Mouse (Mus musculus) midbrain, postnatal 0 days (tissue): ENCODE results near the gene D330020A13Rik. TPM values are rescaled to one million over a fixed set of nuclear protein-coding genes. Genes with fewer than 3 reads are reported as not detected.

Experiments used
- ATAC-seq: fragments of 200-750 bp; cut with Nextera tagmentation; 2 replicates; pipeline ENCODE4 v1.8.0; 2017; ENCODE audit warnings: moderate number of reproducible peaks, mild to moderate bottlenecking, moderate TSS enrichment, moderate library complexity; ENCODE audit not compliant: low FRiP score
- DNase-seq: peaks from one replicate; pipeline ENCODE4 v3.0.0-alpha.2; 2015; ENCODE audit warnings: low spot score
- H3K27ac ChIP-seq: fragments of 300-500 bp; sonication (generic); 2 replicates; pipeline ENCODE4 v1.5.1; 2014; ENCODE audit warnings: low read depth, mild to moderate bottlenecking, low read length, mixed read lengths
- H3K27me3 ChIP-seq: fragments of 300-500 bp; sonication (generic); 2 replicates; pipeline ENCODE4 v1.6.1; 2014; ENCODE audit warnings: low read length, control low read depth, mixed read lengths; ENCODE audit not compliant: insufficient read depth
- H3K36me3 ChIP-seq: fragments of 300-500 bp; sonication (generic); 2 replicates; pipeline ENCODE4 v1.6.1; 2014; ENCODE audit warnings: low read length, control low read depth, mixed read lengths; ENCODE audit not compliant: insufficient read depth
- H3K4me1 ChIP-seq: fragments of 300-500 bp; sonication (generic); 2 replicates; pipeline ENCODE4 v1.6.1; 2014; ENCODE audit warnings: mild to moderate bottlenecking, control low read depth, antibody characterized with exemption, low read length, mixed read lengths; ENCODE audit not compliant: insufficient read depth
- H3K4me2 ChIP-seq: fragments of 300-500 bp; sonication (generic); 2 replicates; pipeline ENCODE4 v1.6.1; 2014; ENCODE audit warnings: low read depth, mild to moderate bottlenecking, low read length, mixed read lengths; ENCODE audit not compliant: poor library complexity, severe bottlenecking
- H3K4me3 ChIP-seq: fragments of 300-500 bp; sonication (generic); 2 replicates; pipeline ENCODE4 v1.5.1; 2014; ENCODE audit warnings: low read depth, mild to moderate bottlenecking, low read length, moderate library complexity
- H3K9ac ChIP-seq: fragments of 300-500 bp; sonication (generic); replicated peaks from 2 replicates; pipeline ENCODE4 v1.6.1; 2014; ENCODE audit warnings: mild to moderate bottlenecking, low read length, moderate library complexity, mixed read lengths; ENCODE audit not compliant: poor library complexity, severe bottlenecking
- H3K9me3 ChIP-seq: fragments of 300-500 bp; sonication (generic); 2 replicates; pipeline ENCODE4 v1.6.1; 2016; ENCODE audit warnings: low read length, control low read depth
- CTCF ChIP-seq: IDR thresholded peaks from 2 replicates; pipeline ENCODE4 v1.5.1; 2016; ENCODE audit warnings: antibody characterized with exemption, mild to moderate bottlenecking
- WGBS: fragments of 180-500 bp; shearing (Covaris S2); extraction: QIAGEN DNeasy Blood & Tissue Kit; methylation state at CpG from one replicate; pipeline ENCODE4 v1.1.7; 2014; 5-methylcytosine and 5-hydroxymethylcytosine counted together
- polyA plus RNA-seq: library from polyadenylated mRNA; unstranded; fragments of >200 nt; fragmentation: Nextera tagmentation; extraction: Ambion mirVana; gene quantifications from 2 replicates; pipeline ENCODE4 v1.2.1, GENCODE M21; 2015
- total RNA-seq: library from RNA; depleted of rRNA; stranded (reverse); fragments of >200 nt; gene quantifications from 2 replicates; pipeline ENCODE4 v1.2.3, GENCODE M21; 2014

The D330020A13Rik gene
- total and polyA plus RNA-seq, 2 experiments from 2014 or later: 0.20 TPM; not detected in 1

DNA sequence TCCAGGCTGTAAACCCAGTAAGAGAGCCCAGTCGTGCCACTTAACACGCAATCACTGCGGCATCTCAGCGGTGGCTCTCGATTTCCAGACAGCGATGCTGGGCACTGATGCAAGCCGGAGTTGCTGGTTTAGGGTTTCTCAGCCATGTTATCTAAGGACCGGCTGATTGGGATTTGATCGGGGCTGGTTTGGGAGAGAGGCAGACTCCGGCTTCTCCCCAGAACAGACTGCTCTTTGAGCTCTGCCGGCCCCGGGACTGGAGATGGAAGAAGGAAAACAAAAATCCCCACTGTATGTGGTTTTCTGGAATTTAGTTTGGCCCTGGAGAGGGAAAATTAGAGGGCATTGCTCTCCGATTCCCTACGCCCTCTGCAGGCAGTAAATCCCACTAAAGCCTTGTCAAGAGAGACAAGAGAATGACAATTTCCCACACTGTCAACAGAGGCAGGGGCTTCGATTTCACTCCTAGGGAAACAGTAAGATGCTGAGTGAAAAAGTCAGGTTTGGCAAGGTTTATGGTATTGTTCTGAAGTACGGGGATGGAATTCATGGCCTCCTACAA lies 8.7 kb downstream of the D330020A13Rik start:
- Histone ChIP-seq H3K4me3 (no peak overlapping the region), H3K27ac (no peak overlapping the region), H3K9me3 (no peaks in the 10 kb centered on the region), H3K4me1 (no peaks in the 10 kb centered on the region), H3K27me3 (no peaks in the 10 kb centered on the region), H3K36me3 (no peaks in the 10 kb centered on the region), H3K9ac (peak overlapping the region; percentile 29; the same call in 1 of the 2 replicates), H3K4me2 (peak overlapping the region; percentile 28)
- TF ChIP-seq CTCF: peak; percentile 71
- peak; percentile 22 for DNase-seq
- WGBS: 24% methylated on average over 16 of the region's 16 CpGs
- no peak for ATAC-seq

- no peak for TF ChIP-seq CTCF
- ATAC-seq (no peak), DNase-seq (no peak)
- Histone ChIP-seq H3K4me3 (no peak overlapping the region), H3K36me3 (no peaks in the 10 kb centered on the region), H3K27me3 (no peaks in the 10 kb centered on the region), H3K27ac (no peak overlapping the region), H3K4me1 (no peaks in the 10 kb centered on the region), H3K4me2 (no peak overlapping the region), H3K9me3 (no peaks in the 10 kb centered on the region), H3K9ac (no peak overlapping the region)
- WGBS: 87% methylated on average over 3 of the region's 3 CpGs
Measured at GRCm38 (mm10) chr6:120306859-120307594, 12.9 kb downstream of the D330020A13Rik start.

DNA sequence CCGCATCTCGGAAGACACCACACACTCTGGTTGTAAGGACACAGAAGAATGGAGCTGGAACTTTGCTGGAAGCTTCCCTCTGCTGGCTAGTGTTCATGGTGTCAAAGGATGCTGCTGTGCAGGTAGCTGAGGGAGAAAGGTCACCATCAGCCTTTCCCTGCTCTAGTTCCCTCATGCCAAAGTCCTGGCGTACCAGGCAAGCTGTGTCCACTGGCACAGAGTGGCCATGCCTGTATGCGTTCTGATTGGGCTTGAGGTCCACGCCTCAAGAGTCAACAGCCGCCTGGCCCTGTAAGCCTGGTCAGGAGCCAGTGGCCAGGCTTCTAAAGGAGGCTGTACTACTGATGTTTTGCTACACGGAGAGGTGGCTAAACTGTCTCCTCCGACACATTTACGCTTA lies 15.2 kb downstream of the D330020A13Rik start:
- Histone ChIP-seq H3K27ac (no peak overlapping the region), H3K4me1 (no peaks in the 10 kb centered on the region), H3K36me3 (no peaks in the 10 kb centered on the region), H3K4me2 (no peak overlapping the region), H3K9ac (no peak overlapping the region), H3K4me3 (no peak overlapping the region), H3K27me3 (no peaks in the 10 kb centered on the region), H3K9me3 (no peaks in the 10 kb centered on the region)
- ATAC-seq (no peak), DNase-seq (no peak)
- 75% methylated on average over 9 of the region's 9 CpGs for WGBS
- no peak for TF ChIP-seq CTCF

- no peak for TF ChIP-seq CTCF
- ATAC-seq (no peak), DNase-seq (no peak)
- Histone ChIP-seq H3K4me3 (no peak overlapping the region), H3K9ac (no peak overlapping the region), H3K9me3 (no peaks in the 10 kb centered on the region), H3K36me3 (no peaks in the 10 kb centered on the region), H3K4me2 (no peak overlapping the region), H3K27ac (no peak overlapping the region), H3K4me1 (no peaks in the 10 kb centered on the region), H3K27me3 (no peaks in the 10 kb centered on the region)
- WGBS: 65% methylated on average over 3 of the region's 3 CpGs
Measured at GRCm38 (mm10) chr6:120309787-120310186, 15.6 kb downstream of the D330020A13Rik start.

DNA sequence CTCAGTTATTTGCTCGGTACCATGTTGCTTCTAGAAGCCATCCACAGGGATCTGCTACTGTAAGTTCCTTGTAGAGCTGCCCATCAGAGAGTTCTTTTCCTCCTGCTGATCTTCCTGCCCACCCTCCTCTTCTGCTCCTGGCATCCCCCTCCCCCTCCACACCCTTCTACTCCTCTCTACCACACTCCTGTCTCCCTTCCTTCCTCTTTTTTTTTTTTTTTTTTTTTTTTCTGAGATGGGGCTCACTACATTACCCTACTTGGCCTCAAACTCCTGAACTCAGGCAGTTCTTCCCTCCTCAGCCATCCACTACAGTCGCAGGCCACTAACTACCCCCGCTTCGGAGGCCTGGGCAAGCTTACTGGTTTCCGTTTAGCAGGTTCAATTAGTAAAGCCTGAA lies 18.3 kb downstream of the D330020A13Rik start:
- DNase-seq (no peak), ATAC-seq (no peak)
- TF ChIP-seq CTCF: no peak
- H3K27ac ChIP-seq: no peak overlapping the region
- no peak overlapping the region for H3K4me3 ChIP-seq
- no peaks in the 10 kb centered on the region for H3K36me3 ChIP-seq
- H3K9me3 ChIP-seq: no peaks in the 10 kb centered on the region
- H3K9ac ChIP-seq: no peak overlapping the region
- H3K4me1 ChIP-seq: no peaks in the 10 kb centered on the region
- WGBS: 86% methylated on average over 5 of the region's 5 CpGs
- H3K4me2 ChIP-seq: no peak overlapping the region
- H3K27me3 ChIP-seq: no peaks in the 10 kb centered on the region

- DNase-seq (no peak), ATAC-seq (no peak)
- H3K4me1 ChIP-seq: no peaks in the 10 kb centered on the region
- H3K4me3 ChIP-seq: no peak overlapping the region
- H3K36me3 ChIP-seq: no peaks in the 10 kb centered on the region
- H3K9me3 ChIP-seq: no peaks in the 10 kb centered on the region
- H3K9ac ChIP-seq: no peak overlapping the region
- 86% methylated on average over 11 of the region's 11 CpGs for WGBS
- H3K27me3 ChIP-seq: no peaks in the 10 kb centered on the region
- no peak for TF ChIP-seq CTCF
- H3K27ac ChIP-seq: no peak overlapping the region
- H3K4me2 ChIP-seq: no peak overlapping the region
Measured at GRCm38 (mm10) chr6:120318303-120318940, 24.3 kb downstream of the D330020A13Rik start.
